Mouse (Mus musculus) 3134 (cell line): ENCODE measurements around the gene Cyp46a1.
A peak's percentile ranks its signal among the peaks of the same experiment; 100 is the strongest.

Source experiments
- DNase-seq: peaks from one replicate; pipeline ENCODE4 v3.0.0-alpha.2; 2011; ENCODE audit warnings: low spot score; ENCODE audit not compliant: insufficient read length; ENCODE audit errors: extremely low read depth

Cyp46a1 gene

DNA sequence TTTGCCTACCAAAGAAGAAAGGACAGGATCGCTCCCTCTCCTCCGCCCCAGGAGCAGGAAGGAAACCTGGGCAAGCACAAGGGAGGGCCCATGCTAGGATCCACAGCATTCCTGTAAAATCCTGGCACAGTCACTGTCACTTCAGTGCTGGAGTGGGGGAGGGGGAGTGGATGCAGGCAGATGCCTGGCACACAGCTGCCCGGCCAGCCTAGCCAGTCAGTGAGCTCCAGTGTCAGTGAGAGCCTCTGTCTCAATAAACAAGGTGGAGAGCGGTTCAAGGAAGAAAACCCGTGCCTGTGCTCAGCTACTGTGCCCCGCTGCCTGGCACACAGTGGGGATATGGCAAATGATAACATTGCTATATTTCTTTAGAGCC, 61.1 kb downstream of the Cyp46a1 start:
- DNase-seq = no peak

DNA sequence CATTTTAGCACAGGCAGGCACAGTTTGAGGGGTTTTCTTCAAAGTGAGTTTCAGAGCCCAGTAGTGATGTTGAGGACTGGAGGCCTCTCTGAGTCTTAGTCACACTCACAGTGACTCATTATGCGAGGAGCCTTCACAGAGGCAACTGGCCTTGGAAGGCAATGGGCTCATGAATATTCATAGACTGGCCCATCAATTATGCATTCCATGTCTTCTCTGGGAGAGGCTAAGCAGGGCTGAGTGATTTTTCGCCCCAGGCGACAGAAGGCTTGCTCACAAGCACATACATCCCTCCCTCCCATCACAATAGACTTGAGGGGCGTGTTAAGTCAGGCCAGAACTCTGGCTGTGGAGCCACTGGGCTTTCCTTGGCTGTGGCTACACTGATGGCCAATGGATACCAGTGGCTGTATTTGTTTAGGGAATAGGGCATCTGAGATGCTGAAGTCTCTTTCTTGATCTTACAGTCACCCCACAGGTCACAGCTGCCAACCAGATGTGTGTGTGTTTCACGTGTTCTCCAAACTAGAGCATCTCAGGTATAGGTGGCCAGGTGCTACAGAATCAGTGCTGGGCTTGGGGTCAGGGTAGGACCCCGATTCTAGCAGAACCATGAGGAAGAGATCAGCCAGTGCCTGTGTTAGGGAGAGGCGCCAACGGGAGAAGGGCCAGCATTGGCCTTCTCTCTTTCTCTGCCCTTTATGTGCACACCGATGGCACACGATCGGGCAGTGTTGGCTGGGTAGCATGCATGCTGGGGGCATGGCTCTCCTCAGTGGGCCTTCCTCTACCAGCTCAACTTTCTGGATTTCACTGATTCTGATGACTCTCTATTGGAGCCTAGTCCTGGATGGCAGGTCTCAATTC, 62.1 kb downstream of the Cyp46a1 start:
- DNase-seq = peak; percentile 65

GRCm38 (mm10) chr12:108398681-108399080, 64.5 kb downstream of the Cyp46a1 start:
- no peak for DNase-seq

DNA sequence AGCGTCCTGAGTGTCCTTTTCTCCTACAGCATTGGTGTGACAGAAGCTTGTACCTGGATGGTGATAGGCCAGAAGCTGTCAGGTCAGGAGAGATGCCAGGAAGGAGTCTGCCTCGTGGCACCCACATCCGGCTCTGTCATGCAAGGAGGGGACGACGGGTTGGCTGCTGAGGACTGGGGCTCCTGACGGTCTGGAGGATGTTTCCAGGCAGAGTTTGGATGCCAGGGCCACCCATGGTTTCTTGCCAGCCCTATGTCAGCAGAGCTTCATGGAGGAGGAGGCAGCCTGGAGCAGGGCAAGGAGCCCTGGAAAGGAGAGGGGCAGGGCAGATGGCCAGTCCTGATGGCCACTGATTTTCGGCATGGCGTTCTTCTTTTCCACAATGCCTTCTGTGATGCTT, 65.0 kb downstream of the Cyp46a1 start:
- no peak for DNase-seq

DNA sequence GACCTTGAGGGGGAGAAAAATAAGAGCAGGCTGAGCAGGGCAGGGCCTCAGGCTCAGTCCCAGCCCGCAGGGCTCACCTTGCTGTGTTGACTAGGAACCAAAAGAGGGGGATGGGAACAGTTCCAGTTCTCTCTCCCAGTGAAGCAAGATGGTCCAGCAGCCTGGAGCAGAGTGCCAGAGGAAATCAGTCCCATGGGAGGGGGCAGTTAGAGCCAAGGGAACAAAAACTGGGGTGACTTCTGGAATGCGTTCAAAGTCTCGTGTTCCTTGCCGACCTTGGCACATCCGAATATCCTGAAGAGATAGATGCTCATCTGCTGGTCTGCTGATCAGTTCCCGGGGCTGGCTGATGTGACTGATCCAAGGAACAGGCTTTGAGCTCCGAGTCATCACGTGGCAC, 66.8 kb downstream of the Cyp46a1 start:
- DNase-seq = no peak

DNA sequence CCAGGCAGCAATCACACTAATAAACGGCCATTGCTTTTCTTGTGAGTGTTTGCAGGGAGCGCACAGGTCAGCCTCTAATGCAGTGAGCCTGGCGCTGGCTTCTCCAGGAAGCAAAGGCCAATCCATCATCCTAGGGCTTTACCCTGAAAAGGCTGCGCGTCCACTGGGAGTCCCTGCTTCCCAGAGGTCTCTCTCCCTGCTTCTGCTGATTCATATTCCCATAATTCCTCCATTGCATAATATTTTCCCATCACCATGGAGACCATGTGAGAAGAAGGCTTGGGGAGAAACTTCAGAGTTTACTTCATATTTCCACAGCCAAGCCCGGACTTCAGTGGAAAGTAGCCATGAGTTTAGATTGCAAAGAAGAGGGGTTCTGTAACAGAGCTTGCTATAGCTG, 69.8 kb downstream of the Cyp46a1 start:
- peak; percentile 46 for DNase-seq

GRCm38 (mm10) chr12:108409100-108409499, 74.9 kb downstream of the Cyp46a1 start:
- DNase-seq = no peak

GRCm38 (mm10) chr12:108410416-108411208, 76.4 kb downstream of the Cyp46a1 start:
- DNase-seq = no peak
